Mouse (Mus musculus) embryonic fibroblast, embryonic 13.5 days (primary cell): ENCODE measurements around the gene Ticam1.

ENCODE experiments used
- CTCF ChIP-seq: IDR thresholded peaks from 2 replicates; pipeline ENCODE4 v1.5.1; 2011; ENCODE audit warnings: mild to moderate bottlenecking, control low read depth, low read length, moderate library complexity, borderline replicate concordance; ENCODE audit not compliant: insufficient read depth
- POLR2A ChIP-seq: IDR thresholded peaks from 2 replicates; pipeline ENCODE4 v1.6.1; 2011; ENCODE audit warnings: low read depth, mild to moderate bottlenecking, control low read depth, low read length, moderate library complexity

GRCm38 (mm10) chr17:56324419-56324818 lies 47.8 kb upstream of the Ticam1 start:
- TF ChIP-seq CTCF = no peak
- TF ChIP-seq POLR2A = no peak
